Mouse (Mus musculus) liver, adult 2 months (tissue): Measurements from ENCODE around the gene Osbpl9. TPM values are rescaled to one million over a fixed set of nuclear protein-coding genes. Genes with fewer than 3 reads are reported as not detected.

Experiments used
- DNase-seq: peaks from one replicate; pipeline ENCODE4 v3.0.0-alpha.2; 2011; ENCODE audit warnings: low read depth, low spot score; ENCODE audit errors: extremely low read depth
- H3K27ac ChIP-seq: fragments of 200-500 bp; replicated peaks from 2 replicates; pipeline ENCODE4 v1.5.1; 2012; ENCODE audit warnings: low read depth, mild to moderate bottlenecking, control low read depth, inconsistent platforms, low read length; ENCODE audit not compliant: insufficient read depth
- H3K27me3 ChIP-seq: fragments of 200-500 bp; 2 replicates; pipeline ENCODE4 v1.6.1; 2012; ENCODE audit warnings: mild to moderate bottlenecking, moderate library complexity, low read length, inconsistent platforms; ENCODE audit not compliant: control insufficient read depth, insufficient read depth
- H3K36me3 ChIP-seq: fragments of 200-500 bp; 2 replicates; pipeline ENCODE4 v1.6.1; 2012; ENCODE audit warnings: low read length, inconsistent platforms; ENCODE audit not compliant: control insufficient read depth, insufficient read depth
- H3K4me1 ChIP-seq: fragments of 200-500 bp; 2 replicates; pipeline ENCODE4 v1.6.1; 2011; ENCODE audit warnings: low read length; ENCODE audit not compliant: control insufficient read depth, insufficient read depth
- H3K4me3 ChIP-seq: fragments of 200-500 bp; 2 replicates; pipeline ENCODE4 v1.5.1; 2011; ENCODE audit warnings: low read depth, mild to moderate bottlenecking, control low read depth, low read length, moderate library complexity; ENCODE audit not compliant: insufficient read depth
- H3K79me2 ChIP-seq: fragments of 200-500 bp; 2 replicates; pipeline ENCODE4 v1.6.1; 2012; ENCODE audit warnings: inconsistent platforms, mild to moderate bottlenecking, low read length, moderate library complexity; ENCODE audit not compliant: control insufficient read depth, insufficient read depth
- H3K9ac ChIP-seq: fragments of 200-500 bp; 2 replicates; pipeline ENCODE4 v1.6.1; 2012; ENCODE audit warnings: low read depth, mild to moderate bottlenecking, control low read depth, inconsistent platforms, low read length
- CTCF ChIP-seq: fragments of 200-500 bp; IDR thresholded peaks from 2 replicates; pipeline ENCODE4 v1.5.1; 2011; ENCODE audit warnings: low read depth, low read length, control low read depth
- POLR2A ChIP-seq: fragments of 200-500 bp; IDR thresholded peaks from 2 replicates; pipeline ENCODE4 v1.6.1; 2011; ENCODE audit warnings: low read length, control low read depth; ENCODE audit not compliant: insufficient read depth; ENCODE audit errors: extremely low read depth
- WGBS: fragments of 180-500 bp; shearing (Covaris S2); methylation state at CpG from one replicate; pipeline ENCODE4 v1.1.7; 2018; 5-methylcytosine and 5-hydroxymethylcytosine counted together
- polyA plus RNA-seq: library from polyadenylated mRNA; depleted of rRNA; stranded (reverse); fragments of >200 nt; gene quantifications from 2 replicates; pipeline ENCODE4 v1.2.3, GENCODE M21; 2012
- total RNA-seq: library from RNA; depleted of rRNA; stranded (reverse); fragments of >200 nt; gene quantifications from 2 replicates; pipeline ENCODE4 v1.2.3, GENCODE M21; 2014

The Osbpl9 gene
- total and polyA plus RNA-seq, 2 experiments: 125 to 128 TPM

GRCm38 (mm10) chr4:109185616-109186405 is 16.3 kb downstream of the Osbpl9 start:
- no peak overlapping the region for H3K4me3 ChIP-seq
- no peak overlapping the region for H3K9ac ChIP-seq
- DNase-seq: no peak
- H3K4me1 ChIP-seq: no peaks in the 10 kb centered on the region
- H3K27me3 ChIP-seq: no peaks in the 10 kb centered on the region
- TF ChIP-seq CTCF (no peak), POLR2A (no peak)
- peaks cover 17% of the 10 kb centered on the region; the same call in 1 of the 2 replicates for H3K79me2 ChIP-seq
- no peak overlapping the region for H3K27ac ChIP-seq
- 77% methylated on average over 8 of the region's 8 CpGs for WGBS
- no peaks in the 10 kb centered on the region for H3K36me3 ChIP-seq

DNA sequence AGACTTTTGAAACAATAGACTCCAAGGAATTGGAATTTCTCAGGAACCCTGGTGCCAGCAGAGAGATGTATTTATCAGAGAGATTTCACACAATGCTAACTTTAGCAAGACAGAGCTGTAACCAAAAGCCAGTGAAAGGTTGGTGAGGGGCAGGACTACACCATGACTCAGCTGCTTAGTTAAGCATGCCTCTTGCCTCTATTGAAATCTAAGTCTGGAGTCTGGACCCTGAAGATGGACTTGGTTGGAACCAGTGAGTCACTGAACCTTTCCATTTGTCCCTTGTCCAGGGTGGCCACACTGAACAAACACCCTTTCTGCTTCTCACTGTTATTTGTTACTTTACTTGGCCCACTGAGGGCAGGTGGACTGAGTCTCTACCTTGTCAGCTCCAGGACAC is 26.4 kb downstream of the Osbpl9 start:
- Histone ChIP-seq H3K4me1 (peaks cover 4% of the 10 kb centered on the region), H3K27me3 (no peaks in the 10 kb centered on the region), H3K79me2 (0 out of 2 replicates have a peak, but pooled peaks cover 3% of the 10 kb centered on the region), H3K36me3 (no peaks in the 10 kb centered on the region; the same call in 1 of the 2 replicates), H3K27ac (no peak overlapping the region), H3K4me3 (no peak overlapping the region), H3K9ac (no peak overlapping the region)
- TF ChIP-seq POLR2A: no peak
- TF ChIP-seq CTCF: no peak
- peak; percentile 35 for DNase-seq

GRCm38 (mm10) chr4:109173775-109174440 is 28.2 kb downstream of the Osbpl9 start:
- DNase-seq: no peak
- Histone ChIP-seq H3K4me1 (peaks cover 4% of the 10 kb centered on the region), H3K27ac (no peak overlapping the region), H3K27me3 (no peaks in the 10 kb centered on the region), H3K4me3 (no peak overlapping the region), H3K79me2 (0 out of 2 replicates have a peak, but pooled peaks cover 3% of the 10 kb centered on the region), H3K36me3 (no peaks in the 10 kb centered on the region; the same call in 1 of the 2 replicates), H3K9ac (no peak overlapping the region)
- 84% methylated on average over 7 of the region's 7 CpGs for WGBS
- no peak for TF ChIP-seq POLR2A
- no peak for TF ChIP-seq CTCF

GRCm38 (mm10) chr4:109173369-109173768 is 28.7 kb downstream of the Osbpl9 start:
- WGBS: 95% methylated on average over 4 of the region's 4 CpGs
- DNase-seq: no peak
- no peak for TF ChIP-seq POLR2A
- TF ChIP-seq CTCF: no peak

DNA sequence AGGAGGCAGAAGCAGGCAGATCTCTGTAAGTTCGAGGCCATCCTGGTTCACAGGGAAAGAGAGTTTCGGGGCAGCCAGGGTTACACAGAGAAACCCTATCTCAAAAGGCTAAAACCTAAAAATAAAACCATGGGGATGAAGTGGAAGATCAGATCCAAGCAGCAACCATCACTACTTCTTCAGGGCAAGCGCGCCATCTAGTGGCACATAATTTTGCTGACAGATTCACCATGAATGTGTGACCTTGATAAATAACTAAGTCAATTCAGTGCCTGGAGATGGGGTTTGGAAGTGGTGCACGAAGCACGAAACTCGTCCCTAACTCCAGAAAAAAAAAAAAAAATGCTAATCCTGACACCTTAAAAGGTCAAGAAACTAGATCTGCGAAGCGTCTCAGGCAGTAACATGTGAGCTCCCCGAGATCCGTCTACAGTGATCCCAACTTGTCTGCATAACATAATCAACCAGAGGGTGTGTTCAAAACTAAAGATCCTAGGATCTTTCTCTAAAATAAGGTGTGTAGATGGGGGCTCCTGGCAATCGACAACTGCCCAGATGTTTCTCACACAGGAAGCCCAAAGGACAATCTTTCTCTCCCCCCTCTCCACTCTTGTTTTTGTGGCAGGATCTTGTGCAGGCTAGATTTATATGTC is 36.4 kb downstream of the Osbpl9 start:
- peak; percentile 63 for DNase-seq
- H3K4me1 ChIP-seq: no peaks in the 10 kb centered on the region
- no peak overlapping the region for H3K4me3 ChIP-seq
- H3K27me3 ChIP-seq: no peaks in the 10 kb centered on the region
- 37% methylated on average over 12 of the region's 12 CpGs for WGBS
- no peaks in the 10 kb centered on the region for H3K36me3 ChIP-seq
- no peak overlapping the region for H3K27ac ChIP-seq
- H3K9ac ChIP-seq: no peak overlapping the region
- TF ChIP-seq CTCF: peak; percentile 63
- no peak for TF ChIP-seq POLR2A
- H3K79me2 ChIP-seq: no peaks in the 10 kb centered on the region; the same call in 1 of the 2 replicates

More at GRCm38 (mm10) chr4:109173369-109173768, 28.7 kb downstream of the Osbpl9 start:
- Histone ChIP-seq H3K27me3 (no peaks in the 10 kb centered on the region), H3K36me3 (no peaks in the 10 kb centered on the region; the same call in 1 of the 2 replicates), H3K27ac (no peak overlapping the region), H3K79me2 (0 out of 2 replicates have a peak, but pooled peaks cover 3% of the 10 kb centered on the region), H3K4me3 (no peak overlapping the region), H3K9ac (no peak overlapping the region), H3K4me1 (peaks cover 4% of the 10 kb centered on the region)
